Mouse (Mus musculus) myocyte (in vitro differentiated cells): ENCODE results near the gene Spon1.

ENCODE experiments used
- CEBPB ChIP-seq: IDR thresholded peaks from 2 replicates; pipeline ENCODE4 v1.6.1; 2011; ENCODE audit warnings: mild to moderate bottlenecking, moderate library complexity; ENCODE audit not compliant: poor library complexity, insufficient read depth, severe bottlenecking
- E2F4 ChIP-seq: IDR thresholded peaks from one replicate; pipeline ENCODE4 v1.6.1; 2011; ENCODE audit warnings: mild to moderate bottlenecking, control low read depth, moderate library complexity; ENCODE audit not compliant: insufficient read depth
- MAX ChIP-seq: IDR thresholded peaks from one replicate; pipeline ENCODE4 v1.6.1; 2011; ENCODE audit warnings: low read depth, mild to moderate bottlenecking, control low read depth
- MYOD1 ChIP-seq, 3 experiments: IDR thresholded peaks; one replicate each; pipeline ENCODE4 v1.6.1; 2011; ENCODE audit warnings: control low read depth in 2 of 3, low read depth in 2 of 3, mild to moderate bottlenecking in 2 of 3, moderate library complexity in 1 of 3; ENCODE audit not compliant: insufficient read length in 2 of 3, control insufficient read depth in 1 of 3
- POLR2A ChIP-seq: IDR thresholded peaks from one replicate; pipeline ENCODE4 v1.6.1; 2011; ENCODE audit warnings: low read depth, mild to moderate bottlenecking, control low read depth, moderate library complexity; ENCODE audit not compliant: insufficient read length
- POLR2AphosphoS2 ChIP-seq: IDR thresholded peaks from one replicate; pipeline ENCODE4 v1.6.1; 2011; ENCODE audit warnings: low read depth, control low read depth; ENCODE audit not compliant: insufficient read length
- SRF ChIP-seq: IDR thresholded peaks from one replicate; pipeline ENCODE4 v1.6.1; 2011; ENCODE audit warnings: low read depth; ENCODE audit not compliant: control insufficient read depth, insufficient read length
- USF1 ChIP-seq: IDR thresholded peaks from one replicate; pipeline ENCODE4 v1.6.1; 2011; ENCODE audit warnings: low read depth, mild to moderate bottlenecking, control low read depth, moderate library complexity

DNA sequence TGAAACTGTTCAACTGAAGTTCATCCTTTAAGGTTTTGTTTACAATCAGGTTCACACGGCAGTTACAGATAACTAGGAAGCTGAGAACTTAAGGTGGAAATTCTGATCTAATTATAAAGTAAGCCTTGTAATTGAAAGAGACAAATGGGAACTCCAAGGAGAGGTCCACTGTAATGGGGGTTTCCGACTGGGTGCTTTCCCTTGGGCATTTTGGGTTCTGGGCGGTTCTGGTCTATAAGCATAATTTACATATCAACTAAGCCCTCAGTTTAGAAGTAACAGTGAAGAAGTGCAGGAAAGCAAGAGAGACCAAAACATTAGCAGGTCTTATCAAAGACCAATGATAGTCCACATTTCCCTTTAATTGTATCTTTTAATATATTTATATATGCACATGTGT is 318.0 kb downstream of the Spon1 start:
- TF ChIP-seq POLR2A (no peak), POLR2AphosphoS2 (no peak), MYOD1 (IDR thresholded peaks at IDR 0.05; ENCODE audit: control insufficient read depth in 1 of 3, insufficient read length in 2 of 3, low read depth in 2 of 3) (no peak), CEBPB (no peak), MAX (no peak), SRF (no peak), E2F4 (no peak), USF1 (no peak)
